Mouse (Mus musculus): ENCODE measurements at regions not wholly inside any gene's neighbourhood (a gene's known extent, or its start where the extent isn't known, plus 50 kb on each side); places are given as distances from the start of the nearest gene placed in this dataset.

GRCm38 (mm10) chr12:119070963-119071362, 104.7 kb upstream of the Abcb5 start:
- TF ChIP-seq CTCF (IDR thresholded peaks at IDR 0.05; ENCODE audit: extremely low read depth, insufficient read depth, insufficient read length, insufficient replicate concordance), result no peak
- no peak for TF ChIP-seq POLR2A (IDR thresholded peaks at IDR 0.05; ENCODE audit: low read depth, low read length)
